Mouse (Mus musculus) C2C12 (cell line): ENCODE results near the gene Hyal2.

Experiments used
- CEBPB ChIP-seq: IDR thresholded peaks from one replicate; pipeline ENCODE4 v1.6.1; 2011; ENCODE audit warnings: low read depth, mild to moderate bottlenecking, control low read depth, moderate library complexity
- CTCF ChIP-seq: IDR thresholded peaks from one replicate; pipeline ENCODE4 v1.5.1; 2011; ENCODE audit not compliant: control insufficient read depth, insufficient read depth, insufficient read length
- FOSL1 ChIP-seq: IDR thresholded peaks from one replicate; pipeline ENCODE4 v1.8.0; 2011; ENCODE audit warnings: mild to moderate bottlenecking, low read length; ENCODE audit not compliant: poor library complexity, insufficient read depth, severe bottlenecking
- MAX ChIP-seq: IDR thresholded peaks from one replicate; pipeline ENCODE4 v1.6.1; 2011; ENCODE audit warnings: mild to moderate bottlenecking, control low read depth
- MYOD1 ChIP-seq: IDR thresholded peaks from one replicate; pipeline ENCODE4 v1.6.1; 2011; ENCODE audit warnings: low read depth; ENCODE audit not compliant: control insufficient read depth, insufficient read length
- USF1 ChIP-seq: IDR thresholded peaks from one replicate; pipeline ENCODE4 v1.6.1; 2011; ENCODE audit warnings: low read depth, mild to moderate bottlenecking, control low read depth, moderate library complexity

DNA sequence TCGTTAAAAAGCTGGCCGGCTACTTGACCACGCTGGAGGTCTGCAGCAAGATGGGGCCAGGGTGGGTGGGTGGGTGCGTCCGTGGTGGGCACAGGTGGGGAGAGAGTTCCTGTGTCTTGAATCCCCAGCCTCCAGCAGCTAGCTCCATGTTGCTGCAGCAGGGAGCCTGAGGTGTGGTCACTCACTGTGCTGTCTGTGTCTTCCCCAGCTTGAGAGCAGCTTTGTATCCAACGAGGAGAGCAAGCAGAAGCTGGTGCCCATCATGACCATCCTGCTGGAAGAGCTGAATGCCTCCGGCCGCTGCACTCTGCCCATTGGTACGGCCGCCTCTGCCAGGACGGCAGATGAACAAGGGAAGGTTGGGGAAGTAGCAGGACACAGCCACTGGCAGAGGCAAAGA is 24.4 kb upstream of the Hyal2 start:
- TF ChIP-seq MAX (no peak), CTCF (no peak), MYOD1 (no peak), CEBPB (no peak), USF1 (no peak), FOSL1 (no peak)
